Mouse (Mus musculus) lung, postnatal 36 days (tissue): ENCODE results near the gene Cnga4.
"Not testable (repeated sequence)": the region's sequence is repeated elsewhere in the genome, so short reads cannot be mapped to it uniquely, and the experiment has no call there.

Source experiments
- DNase-seq: peaks from one replicate; pipeline ENCODE4 v3.0.0; 2022; ENCODE audit warnings: mixed read lengths

Cnga4 gene

DNA sequence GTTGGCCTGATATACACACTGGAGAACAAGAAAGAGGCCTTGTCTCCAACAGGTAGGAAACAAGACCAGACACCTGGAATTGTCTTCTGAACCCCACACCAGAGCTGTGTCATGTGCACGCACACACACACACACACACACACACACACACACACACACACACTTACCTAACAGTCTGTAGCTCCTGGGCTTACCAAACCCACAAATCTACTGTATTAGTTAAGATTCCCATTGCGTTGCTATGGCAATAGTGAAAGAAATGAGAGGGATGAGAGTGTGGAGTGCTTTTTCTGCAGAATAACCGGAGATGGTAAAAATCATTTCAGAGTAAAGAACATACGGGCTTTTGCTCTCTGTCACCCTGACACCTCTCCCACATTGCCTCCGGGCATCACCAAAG lies 13.7 kb downstream of the Cnga4 start:
- DNase-seq, result no peak

GRCm38 (mm10) chr7:105420903-105421302 lies 16.5 kb downstream of the Cnga4 start:
- DNase-seq, result no peak

DNA sequence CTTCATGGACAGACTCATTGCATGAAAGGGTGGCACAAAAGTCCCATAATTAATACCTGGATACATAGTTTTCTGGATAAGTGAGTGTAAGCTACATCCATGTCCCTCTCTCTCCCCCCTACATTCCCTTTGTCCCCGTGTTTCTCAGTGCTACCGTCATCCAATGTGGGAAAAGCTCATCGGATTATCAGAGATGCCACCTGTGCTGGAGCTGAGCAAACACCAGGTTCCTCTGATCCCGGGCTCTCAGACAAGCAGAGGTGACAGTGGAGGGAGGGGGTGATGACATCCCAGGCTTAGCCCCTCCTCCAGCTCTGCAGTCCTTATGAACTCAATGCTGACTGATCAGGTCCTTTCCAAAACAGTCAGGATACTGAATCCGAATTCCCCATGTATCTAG lies 20.0 kb downstream of the Cnga4 start:
- DNase-seq, result no peak

GRCm38 (mm10) chr7:105425424-105426043 lies 21.2 kb downstream of the Cnga4 start, which contains the start of gene Cckbr:
Cckbr (plus strand) TSS chr7:105425731.
- DNase-seq, result no peak

DNA sequence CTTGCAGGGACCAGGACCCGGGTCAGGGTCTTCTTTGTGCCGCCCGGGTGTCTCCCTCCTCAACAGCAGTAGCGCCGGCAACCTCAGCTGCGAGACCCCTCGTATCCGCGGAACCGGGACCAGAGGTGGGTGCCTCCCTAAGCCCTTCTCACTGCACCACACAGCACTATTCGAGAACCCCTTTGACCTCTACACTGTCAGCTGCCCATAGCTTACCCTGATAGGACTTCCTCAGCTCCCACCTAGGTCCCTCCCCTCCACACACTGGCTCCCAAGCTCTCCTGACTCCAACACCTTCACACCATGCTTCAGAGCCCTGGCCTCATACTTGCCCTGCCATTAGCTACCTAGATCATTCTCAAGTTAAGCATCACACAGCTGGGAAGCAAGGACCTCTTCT lies 21.7 kb downstream of the Cnga4 start:
- no peak for DNase-seq

DNA sequence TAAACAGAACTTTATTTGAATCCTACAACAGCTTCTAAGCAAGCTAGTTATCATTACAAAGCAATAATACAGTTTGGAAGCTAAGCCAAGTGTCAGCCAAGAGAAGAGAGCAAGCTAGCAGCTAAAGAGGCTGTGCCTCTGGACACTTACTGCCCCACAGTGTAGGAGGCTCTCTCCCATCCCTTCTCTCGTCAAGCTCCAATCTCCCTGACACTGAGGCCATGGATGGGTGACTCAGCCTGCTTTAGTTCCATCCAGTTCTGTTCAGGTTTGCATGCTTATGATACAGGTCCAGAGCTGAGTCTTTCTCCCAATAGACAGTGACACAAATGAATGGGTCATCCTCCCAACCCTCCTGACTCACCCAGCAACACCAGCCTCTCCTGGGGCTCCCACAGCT lies 27.7 kb downstream of the Cnga4 start:
- DNase-seq, result no peak

GRCm38 (mm10) chr7:105433859-105434258 lies 29.5 kb downstream of the Cnga4 start:
- no peak for DNase-seq

DNA sequence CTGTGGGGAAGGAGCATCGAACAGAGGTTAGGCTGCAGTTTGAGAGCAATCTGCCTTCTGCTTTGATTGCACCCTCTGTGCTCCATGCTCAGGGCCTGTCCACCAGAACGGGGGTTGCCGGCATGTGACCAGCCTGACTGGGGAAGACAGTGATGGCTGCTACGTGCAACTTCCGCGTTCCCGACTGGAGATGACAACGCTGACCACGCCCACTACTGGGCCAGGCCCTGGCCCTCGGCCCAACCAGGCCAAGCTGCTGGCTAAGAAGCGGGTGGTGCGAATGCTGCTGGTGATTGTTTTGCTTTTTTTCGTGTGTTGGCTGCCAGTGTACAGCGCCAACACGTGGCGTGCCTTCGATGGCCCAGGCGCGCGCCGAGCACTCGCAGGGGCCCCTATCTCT lies 30.4 kb downstream of the Cnga4 start:
- peak; percentile 3 for DNase-seq

GRCm38 (mm10) chr7:105437979-105438772 lies 33.8 kb downstream of the Cnga4 start:
- DNase-seq, result no peak

DNA sequence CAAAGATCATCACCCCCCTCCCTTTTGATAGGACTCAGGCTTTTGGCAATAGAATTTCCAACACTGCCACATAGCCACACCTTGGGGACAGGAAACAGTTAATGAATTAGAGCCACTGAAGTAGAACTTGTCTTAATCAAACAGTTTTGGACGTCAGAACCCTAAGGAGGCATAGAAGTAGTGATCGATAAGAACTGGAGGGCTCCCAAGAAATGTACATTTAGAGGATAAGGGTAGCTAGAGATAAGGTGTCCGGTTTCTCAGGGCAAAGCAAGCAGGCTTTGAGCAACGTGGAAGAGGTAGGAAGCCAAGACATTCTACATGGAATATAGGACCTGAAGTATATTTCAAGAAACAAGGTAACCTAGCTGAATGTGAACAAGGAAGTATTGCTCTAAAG lies 37.1 kb downstream of the Cnga4 start:
- DNase-seq, result no peak

GRCm38 (mm10) chr7:105445076-105445475 lies 40.7 kb downstream of the Cnga4 start:
- no peak for DNase-seq

DNA sequence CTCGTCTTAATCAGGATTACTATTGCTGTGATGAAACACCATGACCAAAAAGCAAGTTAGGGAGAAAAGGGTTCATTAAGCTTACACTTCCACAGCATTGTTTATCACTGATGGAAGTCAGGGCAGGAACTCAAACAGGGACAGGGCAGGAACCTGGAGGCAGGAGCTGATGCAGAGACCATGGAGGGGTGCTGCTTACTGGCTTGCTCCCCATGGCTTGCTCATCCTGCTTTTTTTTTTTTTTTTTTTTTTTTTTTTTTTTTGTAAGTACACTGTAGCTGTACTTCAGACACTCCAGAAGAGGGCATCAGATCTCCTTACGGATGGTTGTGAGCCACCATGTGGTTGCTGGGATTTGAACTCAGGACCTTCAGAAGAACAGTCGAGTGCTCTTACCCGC lies 49.0 kb downstream of the Cnga4 start:
- not testable (repeated sequence) for DNase-seq
